Mouse (Mus musculus): Measurements from ENCODE around the gene Iah1.

GRCm38 (mm10) chr12:21302361-21302783 lies 13.8 kb upstream of the Iah1 start:
- TF ChIP-seq CTCF (IDR thresholded peaks at IDR 0.05; ENCODE audit: borderline replicate concordance, control insufficient read depth, extremely low read depth, insufficient read depth, low read length, poor library complexity) (no peak), POLR2A (IDR thresholded peaks at IDR 0.05; ENCODE audit: control insufficient read depth, extremely low read depth, insufficient read depth, low read length, poor library complexity) (no peak)
